Mouse (Mus musculus): ENCODE data around the gene Man1c1.

Gene Man1c1

GRCm38 (mm10) chr4:134638111-134638550 is 66.0 kb downstream of the Man1c1 start:
- no peak for DNase-seq (ENCODE audit: low spot score)

- DNase-seq (ENCODE audit: low spot score): no peak
Measured at GRCm38 (mm10) chr4:134636406-134636805, 67.7 kb downstream of the Man1c1 start.

- DNase-seq (ENCODE audit: low spot score): no peak
Measured at GRCm38 (mm10) chr4:134634001-134634400, 70.1 kb downstream of the Man1c1 start.

- no peak for DNase-seq (ENCODE audit: low spot score)
Measured at GRCm38 (mm10) chr4:134632131-134632711, 71.9 kb downstream of the Man1c1 start.

GRCm38 (mm10) chr4:134631471-134632130 is 72.5 kb downstream of the Man1c1 start:
- no peak for DNase-seq (ENCODE audit: low spot score)

- DNase-seq (ENCODE audit: low spot score): no peak
Measured at GRCm38 (mm10) chr4:134628575-134629384, 75.3 kb downstream of the Man1c1 start.

GRCm38 (mm10) chr4:134628058-134628457 is 76.0 kb downstream of the Man1c1 start:
- no peak for DNase-seq (ENCODE audit: low spot score)

- no peak for DNase-seq (ENCODE audit: low spot score)
Measured at GRCm38 (mm10) chr4:134626883-134627282, 77.2 kb downstream of the Man1c1 start.

GRCm38 (mm10) chr4:134626350-134626749 is 77.7 kb downstream of the Man1c1 start:
- no peak for DNase-seq (ENCODE audit: low spot score)

GRCm38 (mm10) chr4:134624109-134624862 is 79.8 kb downstream of the Man1c1 start:
- no peak for DNase-seq (ENCODE audit: low spot score)

GRCm38 (mm10) chr4:134621695-134622094 is 82.4 kb downstream of the Man1c1 start:
- no peak for DNase-seq (ENCODE audit: low spot score)

GRCm38 (mm10) chr4:134620246-134620645 is 83.8 kb downstream of the Man1c1 start:
- DNase-seq (ENCODE audit: low spot score): no peak

- no peak for DNase-seq (ENCODE audit: low spot score)
Measured at GRCm38 (mm10) chr4:134619489-134619870, 84.6 kb downstream of the Man1c1 start.

- DNase-seq (ENCODE audit: low spot score): no peak
Measured at GRCm38 (mm10) chr4:134618810-134619488, 85.1 kb downstream of the Man1c1 start.

- DNase-seq (ENCODE audit: low spot score): no peak
Measured at GRCm38 (mm10) chr4:134617779-134618178, 86.3 kb downstream of the Man1c1 start.

GRCm38 (mm10) chr4:134615929-134616625 is 88.0 kb downstream of the Man1c1 start:
- DNase-seq (ENCODE audit: low spot score): no peak

- DNase-seq (ENCODE audit: low spot score): no peak
Measured at GRCm38 (mm10) chr4:134612070-134612667, 91.9 kb downstream of the Man1c1 start.

GRCm38 (mm10) chr4:134610616-134611015 is 93.5 kb downstream of the Man1c1 start:
- no peak for DNase-seq (ENCODE audit: low spot score)

GRCm38 (mm10) chr4:134607679-134608078 is 96.4 kb downstream of the Man1c1 start:
- DNase-seq (ENCODE audit: low spot score): no peak

- no peak for DNase-seq (ENCODE audit: low spot score)
Measured at GRCm38 (mm10) chr4:134606054-134606453, 98.0 kb downstream of the Man1c1 start.

- no peak for DNase-seq (ENCODE audit: low spot score)
Measured at GRCm38 (mm10) chr4:134604472-134604871, 99.6 kb downstream of the Man1c1 start.

Data from urinary bladder, postnatal 10 days (tissue).